Mouse (Mus musculus): ENCODE data around the gene Tead1. TPM values are rescaled to one million over a fixed set of nuclear protein-coding genes. Genes with fewer than 3 reads are reported as not detected.

Tead1 gene
- polyA plus RNA-seq, 1 experiment from 2014 or later: 12.3 TPM

DNA sequence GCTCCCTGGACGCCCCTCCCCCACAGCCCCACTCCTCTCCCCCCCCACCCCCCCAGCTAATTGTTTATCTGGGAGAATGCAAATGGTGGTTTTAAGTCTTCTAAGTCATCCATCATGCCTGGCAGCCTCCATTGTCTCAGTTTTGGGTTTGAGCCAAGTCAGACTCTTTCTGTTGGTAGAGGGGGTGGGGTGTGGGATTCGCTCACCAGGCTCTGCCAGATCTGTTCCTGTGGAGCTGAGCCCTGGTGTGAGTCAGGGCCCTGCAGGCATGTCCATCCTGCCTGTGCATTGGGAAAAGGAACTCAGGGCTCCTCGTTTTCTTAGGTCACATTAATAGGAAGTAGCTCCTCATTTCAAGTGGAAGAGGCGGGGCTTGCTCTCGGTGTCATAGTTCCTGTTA, 144.5 kb downstream of the Tead1 start:
- H3K9me3 ChIP-seq (ENCODE audit: control insufficient read depth, low read length): no peaks in the 10 kb centered on the region
- ATAC-seq (ENCODE audit: low FRiP score) (peak; percentile 76), DNase-seq (ENCODE audit: low spot score, missing footprints) (peak; percentile 95)
- peak overlapping the region; percentile 27; the same call in 1 of the 2 replicates for H3K27ac ChIP-seq (ENCODE audit: low read depth, low read length)
- no peaks in the 10 kb centered on the region for H3K36me3 ChIP-seq (ENCODE audit: control insufficient read depth, insufficient read depth, low read length)
- WGBS: 2% methylated on average over 5 of the region's 5 CpGs
- peaks cover 62% of the 10 kb centered on the region for H3K4me1 ChIP-seq (ENCODE audit: control insufficient read depth, insufficient read depth, low read length)
- no peak overlapping the region for H3K4me3 ChIP-seq (ENCODE audit: low read depth, low read length)
- H3K9ac ChIP-seq (ENCODE audit: low read length): no peak overlapping the region
- no peaks in the 10 kb centered on the region for H3K27me3 ChIP-seq (ENCODE audit: control insufficient read depth, insufficient read depth, low read length)
- H3K4me2 ChIP-seq: peak overlapping the region; percentile 38

DNA sequence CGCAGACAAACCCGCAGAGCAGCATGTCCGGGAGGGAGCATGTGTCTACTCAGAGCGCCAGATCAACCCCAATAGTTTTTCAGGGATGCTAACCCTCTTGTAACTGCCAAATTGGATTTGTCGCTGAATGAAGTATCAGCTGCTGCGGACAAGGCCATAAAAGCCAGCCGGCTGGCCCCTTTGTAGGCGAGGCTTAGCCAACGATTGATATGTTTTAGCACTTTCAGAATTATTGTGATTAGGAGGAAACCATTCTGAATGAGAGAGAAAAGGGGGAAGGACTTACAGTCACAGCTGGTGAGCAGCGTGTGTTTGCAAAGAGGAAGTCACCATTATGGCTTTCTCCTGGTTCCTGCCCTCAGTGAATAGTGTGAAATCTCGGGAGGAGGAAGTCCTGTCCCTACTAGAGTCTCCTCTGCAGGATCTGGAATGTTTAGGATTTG, 146.2 kb downstream of the Tead1 start:
- H3K27me3 ChIP-seq (ENCODE audit: control insufficient read depth, insufficient read depth, low read length): 0 out of 2 replicates have a peak, but pooled peaks cover 3% of the 10 kb centered on the region
- H3K4me3 ChIP-seq (ENCODE audit: low read depth, low read length): no peak overlapping the region
- H3K36me3 ChIP-seq (ENCODE audit: control insufficient read depth, insufficient read depth, low read length): no peaks in the 10 kb centered on the region
- peaks cover 62% of the 10 kb centered on the region for H3K4me1 ChIP-seq (ENCODE audit: control insufficient read depth, insufficient read depth, low read length)
- peak overlapping the region; percentile 33 for H3K4me2 ChIP-seq
- DNase-seq (ENCODE audit: low spot score, missing footprints): peak; percentile 96
- WGBS: 5% methylated on average over 11 of the region's 11 CpGs
- no peaks in the 10 kb centered on the region for H3K9me3 ChIP-seq (ENCODE audit: control insufficient read depth, low read length)
- peak overlapping the region; percentile 85 for H3K27ac ChIP-seq (ENCODE audit: low read depth, low read length)
- peak; percentile 52 for ATAC-seq (ENCODE audit: low FRiP score)
- H3K9ac ChIP-seq (ENCODE audit: low read length): peak overlapping the region; percentile 9; the same call in 1 of the 2 replicates

DNA sequence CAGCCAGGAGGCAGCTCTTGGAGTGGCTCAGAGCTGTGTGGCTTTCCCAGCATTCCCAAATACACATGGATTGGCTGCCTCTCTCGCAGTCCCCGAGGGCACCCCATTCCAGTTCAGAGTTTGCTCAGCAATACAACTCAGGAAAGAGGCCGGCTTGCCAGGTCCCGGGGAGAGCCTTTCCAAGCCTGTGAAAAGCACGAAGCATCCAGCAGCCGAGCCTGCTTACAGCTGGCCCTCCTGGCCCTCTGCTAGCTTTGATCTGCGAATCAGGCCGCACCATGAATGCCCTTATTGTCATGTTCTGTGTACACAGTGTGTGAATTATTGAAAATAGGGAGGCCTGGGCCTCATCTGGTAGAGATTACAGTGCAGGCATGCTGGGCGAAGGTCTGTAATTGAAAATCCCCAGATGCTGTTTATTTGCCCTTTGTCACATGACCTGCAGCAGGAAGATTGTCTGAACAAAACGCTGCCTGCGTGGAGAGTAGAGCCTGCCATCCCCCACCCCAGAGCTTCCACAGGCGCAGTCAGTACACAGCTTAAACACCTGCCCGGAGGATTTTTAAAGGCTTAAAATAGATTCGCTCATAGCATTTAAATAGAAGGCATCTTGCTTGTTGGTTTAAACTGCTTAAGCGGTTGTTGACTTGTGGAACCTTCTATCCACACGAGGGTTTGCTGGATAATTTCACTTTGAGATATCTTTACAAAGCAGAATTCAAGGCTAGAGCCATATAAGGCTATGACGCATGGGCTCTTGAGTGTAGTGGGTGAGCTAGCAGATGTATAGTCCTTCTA, 147.2 kb downstream of the Tead1 start:
- Histone ChIP-seq H3K36me3 (ENCODE audit: control insufficient read depth, insufficient read depth, low read length) (no peaks in the 10 kb centered on the region), H3K9ac (ENCODE audit: low read length) (peak overlapping the region; percentile 18; the same call in 1 of the 2 replicates), H3K4me3 (ENCODE audit: low read depth, low read length) (no peak overlapping the region), H3K4me2 (peak overlapping the region; percentile 33), H3K9me3 (ENCODE audit: control insufficient read depth, low read length) (no peaks in the 10 kb centered on the region), H3K4me1 (ENCODE audit: control insufficient read depth, insufficient read depth, low read length) (peaks cover 60% of the 10 kb centered on the region), H3K27me3 (ENCODE audit: control insufficient read depth, insufficient read depth, low read length) (0 out of 2 replicates have a peak, but pooled peaks cover 3% of the 10 kb centered on the region), H3K27ac (ENCODE audit: low read depth, low read length) (peak overlapping the region; percentile 85)
- 14% methylated on average over 17 of the region's 17 CpGs for WGBS
- ATAC-seq (ENCODE audit: low FRiP score): peak; percentile 89
- DNase-seq (ENCODE audit: low spot score, missing footprints): peak; percentile 95

DNA sequence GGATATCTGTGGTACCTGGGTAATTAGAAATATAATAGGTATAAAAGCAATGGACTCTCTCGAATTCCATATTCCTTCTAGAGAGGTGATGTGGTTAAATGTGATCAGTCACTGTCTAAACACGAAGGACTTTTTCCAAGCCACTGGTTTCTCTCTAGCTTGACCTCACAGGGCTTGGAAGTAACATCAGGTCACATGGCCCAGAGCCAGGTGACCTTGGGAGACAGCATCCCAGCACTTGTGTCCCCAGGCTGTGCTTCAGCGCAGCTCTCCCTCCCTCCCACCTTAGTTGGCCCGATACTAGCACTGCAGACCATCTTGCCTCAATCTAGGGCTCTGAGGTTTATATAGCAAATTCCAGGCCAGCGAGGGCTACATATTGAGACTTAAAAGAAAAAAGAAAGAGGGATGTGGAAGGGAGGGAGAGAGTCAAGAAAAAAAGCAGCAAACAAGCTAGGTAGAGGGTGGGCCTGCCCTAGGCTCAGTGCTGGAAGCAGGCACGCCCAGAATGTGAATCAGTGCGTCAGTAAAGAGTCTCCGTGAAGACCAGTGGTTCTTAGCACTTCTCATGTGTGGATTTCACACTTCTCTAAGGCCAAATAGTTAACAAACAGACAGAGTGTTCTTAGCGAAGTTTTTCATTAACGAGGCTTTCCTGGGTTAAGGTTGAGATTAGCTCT, 149.0 kb downstream of the Tead1 start:
- Histone ChIP-seq H3K4me1 (ENCODE audit: control insufficient read depth, insufficient read depth, low read length) (peaks cover 46% of the 10 kb centered on the region), H3K36me3 (ENCODE audit: control insufficient read depth, insufficient read depth, low read length) (no peaks in the 10 kb centered on the region), H3K27ac (ENCODE audit: low read depth, low read length) (no peak overlapping the region), H3K27me3 (ENCODE audit: control insufficient read depth, insufficient read depth, low read length) (0 out of 2 replicates have a peak, but pooled peaks cover 3% of the 10 kb centered on the region), H3K9me3 (ENCODE audit: control insufficient read depth, low read length) (no peaks in the 10 kb centered on the region), H3K4me2 (no peak overlapping the region), H3K9ac (ENCODE audit: low read length) (no peak overlapping the region), H3K4me3 (ENCODE audit: low read depth, low read length) (no peak overlapping the region)
- ATAC-seq (ENCODE audit: low FRiP score) (no peak), DNase-seq (ENCODE audit: low spot score, missing footprints) (no peak)
- 63% methylated on average over 10 of the region's 10 CpGs for WGBS

DNA sequence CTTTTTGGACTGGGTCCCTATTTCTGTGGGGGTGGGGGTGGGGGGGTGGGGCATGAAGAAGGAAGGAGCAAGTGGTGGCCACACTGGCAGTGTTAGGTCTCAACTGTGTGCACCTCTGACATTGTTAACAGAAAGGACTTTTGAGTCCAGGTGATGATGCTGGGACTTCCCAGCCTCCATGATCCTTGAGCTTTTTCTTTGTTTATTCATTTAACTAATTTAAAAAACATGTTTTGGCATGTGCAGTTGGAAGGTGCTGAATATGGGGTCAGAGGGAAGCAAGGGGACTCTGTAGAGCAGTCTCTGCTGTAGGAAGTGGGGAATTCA, 149.5 kb downstream of the Tead1 start:
- no peak for ATAC-seq (ENCODE audit: low FRiP score)

DNA sequence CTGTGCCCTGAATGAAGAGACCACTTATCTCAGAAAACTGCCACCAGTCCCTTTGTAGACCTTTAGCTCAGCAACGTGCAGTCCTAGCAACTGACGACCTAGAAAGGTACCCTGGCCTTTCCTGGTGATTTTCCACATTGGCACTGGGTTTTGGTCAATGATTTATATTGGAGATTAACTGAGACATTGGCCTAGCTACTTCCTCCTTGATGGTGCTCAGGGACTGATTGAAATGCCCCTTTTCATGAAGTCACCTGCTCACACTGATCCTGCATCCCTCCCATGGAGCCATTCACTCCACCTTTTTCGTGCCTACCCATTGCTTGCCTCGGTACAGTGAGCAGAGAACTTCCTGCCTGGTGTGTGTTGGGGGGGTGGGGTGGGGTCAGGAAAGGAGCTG, 151.8 kb downstream of the Tead1 start:
- WGBS: 74% methylated on average over 4 of the region's 4 CpGs
- no peak overlapping the region for H3K4me3 ChIP-seq (ENCODE audit: low read depth, low read length)
- H3K9me3 ChIP-seq (ENCODE audit: control insufficient read depth, low read length): no peaks in the 10 kb centered on the region
- ATAC-seq (ENCODE audit: low FRiP score) (no peak), DNase-seq (ENCODE audit: low spot score, missing footprints) (no peak)
- 0 out of 2 replicates have a peak, but pooled peaks cover 3% of the 10 kb centered on the region for H3K27me3 ChIP-seq (ENCODE audit: control insufficient read depth, insufficient read depth, low read length)
- peaks cover 23% of the 10 kb centered on the region for H3K4me1 ChIP-seq (ENCODE audit: control insufficient read depth, insufficient read depth, low read length)
- no peak overlapping the region for H3K9ac ChIP-seq (ENCODE audit: low read length)
- H3K36me3 ChIP-seq (ENCODE audit: control insufficient read depth, insufficient read depth, low read length): no peaks in the 10 kb centered on the region
- H3K4me2 ChIP-seq: no peak overlapping the region
- no peak overlapping the region for H3K27ac ChIP-seq (ENCODE audit: low read depth, low read length)

More for the DNA sequence above, 149.5 kb downstream of the Tead1 start:
- no peaks in the 10 kb centered on the region for H3K9me3 ChIP-seq (ENCODE audit: control insufficient read depth, low read length)
- 0 out of 2 replicates have a peak, but pooled peaks cover 3% of the 10 kb centered on the region for H3K27me3 ChIP-seq (ENCODE audit: control insufficient read depth, insufficient read depth, low read length)
- no peak overlapping the region for H3K27ac ChIP-seq (ENCODE audit: low read depth, low read length)
- H3K36me3 ChIP-seq (ENCODE audit: control insufficient read depth, insufficient read depth, low read length): no peaks in the 10 kb centered on the region
- DNase-seq (ENCODE audit: low spot score, missing footprints): no peak
- H3K4me1 ChIP-seq (ENCODE audit: control insufficient read depth, insufficient read depth, low read length): peaks cover 41% of the 10 kb centered on the region
- H3K4me2 ChIP-seq: no peak overlapping the region
- no peak overlapping the region for H3K4me3 ChIP-seq (ENCODE audit: low read depth, low read length)
- H3K9ac ChIP-seq (ENCODE audit: low read length): no peak overlapping the region

DNA sequence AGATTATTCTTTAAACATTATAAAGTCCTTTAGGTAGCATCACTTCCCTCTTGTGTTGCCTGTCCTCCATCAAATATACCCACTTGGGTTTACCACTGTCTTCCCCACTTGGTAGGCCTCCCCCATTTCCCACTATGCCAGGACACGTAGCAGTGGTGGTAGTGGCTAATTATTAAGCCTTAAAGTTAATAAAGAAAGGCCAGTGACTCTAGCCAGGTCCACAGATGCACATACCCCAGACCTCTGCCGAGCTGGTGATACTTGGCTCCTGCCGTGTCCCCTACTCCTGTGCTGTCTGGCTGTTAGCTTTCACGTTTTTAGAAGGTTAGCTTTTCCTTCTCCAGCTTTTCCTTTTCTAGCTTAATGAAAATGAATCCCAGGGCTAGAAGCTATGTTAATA, 152.3 kb downstream of the Tead1 start:
- Histone ChIP-seq H3K36me3 (ENCODE audit: control insufficient read depth, insufficient read depth, low read length) (no peaks in the 10 kb centered on the region), H3K27ac (ENCODE audit: low read depth, low read length) (no peak overlapping the region), H3K9ac (ENCODE audit: low read length) (no peak overlapping the region), H3K4me1 (ENCODE audit: control insufficient read depth, insufficient read depth, low read length) (peaks cover 18% of the 10 kb centered on the region), H3K9me3 (ENCODE audit: control insufficient read depth, low read length) (no peaks in the 10 kb centered on the region), H3K4me3 (ENCODE audit: low read depth, low read length) (no peak overlapping the region), H3K4me2 (no peak overlapping the region), H3K27me3 (ENCODE audit: control insufficient read depth, insufficient read depth, low read length) (0 out of 2 replicates have a peak, but pooled peaks cover 3% of the 10 kb centered on the region)
- 76% methylated on average over 4 of the region's 4 CpGs for WGBS
- ATAC-seq (ENCODE audit: low FRiP score) (no peak), DNase-seq (ENCODE audit: low spot score, missing footprints) (no peak)

DNA sequence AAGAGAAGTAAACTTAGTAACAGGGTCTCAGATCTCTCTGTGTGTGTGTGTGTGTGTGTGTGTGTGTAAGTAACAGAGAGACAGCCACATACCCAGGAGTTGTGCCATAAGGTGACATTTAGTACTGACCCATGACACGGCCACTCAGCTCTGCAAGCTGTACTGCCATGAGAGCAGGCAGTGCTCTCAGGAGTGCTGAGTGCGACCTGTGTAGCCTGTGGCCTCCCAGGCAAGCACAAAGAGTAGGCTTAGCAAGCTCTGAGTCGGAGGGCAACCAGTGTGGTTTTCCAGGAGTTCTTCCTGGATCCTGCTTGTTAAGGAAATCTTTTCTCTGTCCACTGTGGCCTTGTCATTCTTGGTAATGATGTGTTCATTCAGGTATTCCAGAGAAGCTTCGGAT, 154.0 kb downstream of the Tead1 start:
- peaks cover 7% of the 10 kb centered on the region for H3K9me3 ChIP-seq (ENCODE audit: control insufficient read depth, low read length)
- no peak for ATAC-seq (ENCODE audit: low FRiP score)
- H3K36me3 ChIP-seq (ENCODE audit: control insufficient read depth, insufficient read depth, low read length): no peaks in the 10 kb centered on the region
- H3K4me1 ChIP-seq (ENCODE audit: control insufficient read depth, insufficient read depth, low read length): peaks cover 6% of the 10 kb centered on the region
- H3K9ac ChIP-seq (ENCODE audit: low read length): no peak overlapping the region
- no peak overlapping the region for H3K4me2 ChIP-seq
- H3K27me3 ChIP-seq (ENCODE audit: control insufficient read depth, insufficient read depth, low read length): 0 out of 2 replicates have a peak, but pooled peaks cover 3% of the 10 kb centered on the region
- 75% methylated on average over 4 of the region's 4 CpGs for WGBS
- H3K4me3 ChIP-seq (ENCODE audit: low read depth, low read length): no peak overlapping the region
- no peak for DNase-seq (ENCODE audit: low spot score, missing footprints)
- H3K27ac ChIP-seq (ENCODE audit: low read depth, low read length): no peak overlapping the region

DNA sequence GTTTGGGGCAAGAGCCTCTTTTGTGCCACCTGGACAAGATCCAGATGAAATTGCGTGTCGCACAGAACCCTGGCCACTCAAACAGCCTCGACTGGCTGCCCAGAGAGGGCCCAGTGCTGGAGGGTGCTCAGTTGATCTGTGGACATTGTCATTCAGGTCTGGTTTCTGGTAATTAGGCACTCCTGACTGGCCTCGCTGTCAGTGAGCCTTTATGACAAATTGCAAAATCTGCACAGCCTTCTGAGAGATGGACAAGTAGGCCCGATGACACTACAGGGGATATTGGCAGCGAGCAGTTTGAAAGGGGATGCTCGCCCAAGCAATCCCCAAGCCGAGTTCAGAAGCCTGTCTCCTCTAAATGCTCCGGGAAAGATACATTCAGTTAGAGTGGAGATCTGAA, 157.0 kb downstream of the Tead1 start:
- Histone ChIP-seq H3K9me3 (ENCODE audit: control insufficient read depth, low read length) (peaks cover 7% of the 10 kb centered on the region), H3K4me3 (ENCODE audit: low read depth, low read length) (no peak overlapping the region), H3K27ac (ENCODE audit: low read depth, low read length) (no peak overlapping the region), H3K9ac (ENCODE audit: low read length) (no peak overlapping the region), H3K4me1 (ENCODE audit: control insufficient read depth, insufficient read depth, low read length) (peaks cover 21% of the 10 kb centered on the region), H3K36me3 (ENCODE audit: control insufficient read depth, insufficient read depth, low read length) (no peaks in the 10 kb centered on the region), H3K27me3 (ENCODE audit: control insufficient read depth, insufficient read depth, low read length) (no peaks in the 10 kb centered on the region), H3K4me2 (no peak overlapping the region)
- ATAC-seq (ENCODE audit: low FRiP score): no peak
- DNase-seq (ENCODE audit: low spot score, missing footprints): no peak
- WGBS: 89% methylated on average over 9 of the region's 9 CpGs

Measured in midbrain, embryonic 11.5 days (tissue).